Mouse (Mus musculus): ENCODE measurements around the gene Rnf157. TPM values are rescaled to one million over a fixed set of nuclear protein-coding genes. Genes with fewer than 3 reads are reported as not detected.

The Rnf157 gene
- polyA plus RNA-seq, 1 experiment from 2014 or later: 16.8 TPM

GRCm38 (mm10) chr11:116298221-116298620 is 114.6 kb downstream of the Rnf157 start:
- no peak for ATAC-seq (ENCODE audit: insufficient read depth)
- no peak overlapping the region for H3K4me2 ChIP-seq
- no peak for TF ChIP-seq CTCF (IDR thresholded peaks at IDR 0.05; ENCODE audit: low read depth)
- H3K9me3 ChIP-seq (ENCODE audit: low read depth, low read length): no peaks in the 10 kb centered on the region
- no peak overlapping the region for H3K4me3 ChIP-seq (ENCODE audit: low read depth, low read length)
- 87% methylated on average over 11 of the region's 11 CpGs for WGBS
- H3K27ac ChIP-seq (ENCODE audit: low read depth): no peak overlapping the region
- DNase-seq: no peak
- H3K4me1 ChIP-seq (ENCODE audit: insufficient read depth): no peaks in the 10 kb centered on the region
- H3K27me3 ChIP-seq (ENCODE audit: insufficient read depth, low read length): no peaks in the 10 kb centered on the region
- H3K36me3 ChIP-seq (ENCODE audit: insufficient read depth): peaks cover 76% of the 10 kb centered on the region
- H3K9ac ChIP-seq: no peak overlapping the region

GRCm38 (mm10) chr11:116297017-116297416 is 115.8 kb downstream of the Rnf157 start:
- peaks cover 70% of the 10 kb centered on the region for H3K36me3 ChIP-seq (ENCODE audit: insufficient read depth)

GRCm38 (mm10) chr11:116296191-116296734 is 116.6 kb downstream of the Rnf157 start:
- TF ChIP-seq CTCF (IDR thresholded peaks at IDR 0.05; ENCODE audit: low read depth): no peak
- Histone ChIP-seq H3K4me2 (no peak overlapping the region), H3K4me3 (ENCODE audit: low read depth, low read length) (no peak overlapping the region), H3K9me3 (ENCODE audit: low read depth, low read length) (no peaks in the 10 kb centered on the region), H3K27ac (ENCODE audit: low read depth) (no peak overlapping the region), H3K27me3 (ENCODE audit: insufficient read depth, low read length) (no peaks in the 10 kb centered on the region), H3K36me3 (ENCODE audit: insufficient read depth) (peaks cover 74% of the 10 kb centered on the region), H3K9ac (no peak overlapping the region), H3K4me1 (ENCODE audit: insufficient read depth) (no peaks in the 10 kb centered on the region)
- 83% methylated on average over 8 of the region's 8 CpGs for WGBS
- ATAC-seq (ENCODE audit: insufficient read depth): no peak
- no peak for DNase-seq

More at GRCm38 (mm10) chr11:116297017-116297416, 115.8 kb downstream of the Rnf157 start:
- Histone ChIP-seq H3K27ac (ENCODE audit: low read depth) (no peak overlapping the region), H3K27me3 (ENCODE audit: insufficient read depth, low read length) (no peaks in the 10 kb centered on the region), H3K4me2 (no peak overlapping the region), H3K4me1 (ENCODE audit: insufficient read depth) (no peaks in the 10 kb centered on the region), H3K9ac (no peak overlapping the region), H3K4me3 (ENCODE audit: low read depth, low read length) (no peak overlapping the region), H3K9me3 (ENCODE audit: low read depth, low read length) (no peaks in the 10 kb centered on the region)
- ATAC-seq (ENCODE audit: insufficient read depth) (no peak), DNase-seq (no peak)
- WGBS: 67% methylated on average over 3 of the region's 3 CpGs
- TF ChIP-seq CTCF (IDR thresholded peaks at IDR 0.05; ENCODE audit: low read depth): no peak

- Histone ChIP-seq H3K4me3 (ENCODE audit: low read depth, low read length) (no peak overlapping the region), H3K4me2 (no peak overlapping the region), H3K9me3 (ENCODE audit: low read depth, low read length) (no peaks in the 10 kb centered on the region), H3K27me3 (ENCODE audit: insufficient read depth, low read length) (no peaks in the 10 kb centered on the region), H3K27ac (ENCODE audit: low read depth) (no peak overlapping the region), H3K4me1 (ENCODE audit: insufficient read depth) (no peaks in the 10 kb centered on the region), H3K36me3 (ENCODE audit: insufficient read depth) (peaks cover 73% of the 10 kb centered on the region), H3K9ac (no peak overlapping the region)
- TF ChIP-seq CTCF (IDR thresholded peaks at IDR 0.05; ENCODE audit: low read depth): peak; percentile 83
- ATAC-seq (ENCODE audit: insufficient read depth): peak; percentile 58; the same call in 1 of the 2 replicates
- WGBS: 27% methylated on average over 5 of the region's 5 CpGs
- DNase-seq: peak; percentile 90
These were observed 118.5 kb downstream of the Rnf157 start for GRCm38 (mm10) chr11:116294319-116294718.

- H3K27ac ChIP-seq (ENCODE audit: low read depth): no peak overlapping the region
- ATAC-seq (ENCODE audit: insufficient read depth) (no peak), DNase-seq (no peak)
- H3K4me2 ChIP-seq: no peak overlapping the region
- H3K9me3 ChIP-seq (ENCODE audit: low read depth, low read length): no peaks in the 10 kb centered on the region
- H3K27me3 ChIP-seq (ENCODE audit: insufficient read depth, low read length): no peaks in the 10 kb centered on the region
- no peak overlapping the region for H3K4me3 ChIP-seq (ENCODE audit: low read depth, low read length)
- H3K9ac ChIP-seq: no peak overlapping the region
- WGBS: 82% methylated on average over 12 of the region's 12 CpGs
- H3K4me1 ChIP-seq (ENCODE audit: insufficient read depth): no peaks in the 10 kb centered on the region
- no peak for TF ChIP-seq CTCF (IDR thresholded peaks at IDR 0.05; ENCODE audit: low read depth)
- peaks cover 73% of the 10 kb centered on the region for H3K36me3 ChIP-seq (ENCODE audit: insufficient read depth)
These were observed 119.2 kb downstream of the Rnf157 start for GRCm38 (mm10) chr11:116293538-116294137.

GRCm38 (mm10) chr11:116292401-116292800 is 120.4 kb downstream of the Rnf157 start:
- TF ChIP-seq CTCF (IDR thresholded peaks at IDR 0.05; ENCODE audit: low read depth): no peak
- H3K36me3 ChIP-seq (ENCODE audit: insufficient read depth): peaks cover 78% of the 10 kb centered on the region
- no peaks in the 10 kb centered on the region for H3K9me3 ChIP-seq (ENCODE audit: low read depth, low read length)
- H3K9ac ChIP-seq: no peak overlapping the region
- DNase-seq (no peak), ATAC-seq (ENCODE audit: insufficient read depth) (no peak)
- no peak overlapping the region for H3K4me3 ChIP-seq (ENCODE audit: low read depth, low read length)
- H3K27ac ChIP-seq (ENCODE audit: low read depth): no peak overlapping the region
- no peaks in the 10 kb centered on the region for H3K4me1 ChIP-seq (ENCODE audit: insufficient read depth)
- H3K4me2 ChIP-seq: no peak overlapping the region
- WGBS: 87% methylated on average over 13 of the region's 13 CpGs
- no peaks in the 10 kb centered on the region for H3K27me3 ChIP-seq (ENCODE audit: insufficient read depth, low read length)

- H3K4me2 ChIP-seq: no peak overlapping the region
- no peak for TF ChIP-seq CTCF (IDR thresholded peaks at IDR 0.05; ENCODE audit: low read depth)
- H3K36me3 ChIP-seq (ENCODE audit: insufficient read depth): peaks cover 65% of the 10 kb centered on the region
- no peak overlapping the region for H3K9ac ChIP-seq
- no peaks in the 10 kb centered on the region for H3K4me1 ChIP-seq (ENCODE audit: insufficient read depth)
- H3K9me3 ChIP-seq (ENCODE audit: low read depth, low read length): no peaks in the 10 kb centered on the region
- H3K4me3 ChIP-seq (ENCODE audit: low read depth, low read length): no peak overlapping the region
- no peaks in the 10 kb centered on the region for H3K27me3 ChIP-seq (ENCODE audit: insufficient read depth, low read length)
- DNase-seq: peak; percentile 26
- 55% methylated on average over 8 of the region's 8 CpGs for WGBS
- H3K27ac ChIP-seq (ENCODE audit: low read depth): no peak overlapping the region
- ATAC-seq (ENCODE audit: insufficient read depth): no peak
These were observed 122.3 kb downstream of the Rnf157 start for GRCm38 (mm10) chr11:116290556-116290955.

Data from lung, embryonic 14.5 days (tissue).